Mouse (Mus musculus): ENCODE measurements around the gene Khdc1a.

The Khdc1a gene

GRCm38 (mm10) chr1:21391138-21391671 lies 41.8 kb downstream of the Khdc1a start:
- no peak for DNase-seq (ENCODE audit: low read depth, low spot score)
